Mouse (Mus musculus): Measurements from ENCODE around the gene Wdr5. TPM values are rescaled to one million over a fixed set of nuclear protein-coding genes. Genes with fewer than 3 reads are reported as not detected.

The Wdr5 gene
- polyA plus RNA-seq, 1 experiment from 2014 or later: 66.8 TPM

GRCm38 (mm10) chr2:27561159-27561558 is 46.2 kb downstream of the Wdr5 start:
- no peak for ATAC-seq (ENCODE audit: insufficient number of reproducible peaks, insufficient read depth, low FRiP score, low TSS enrichment)
- 70% methylated on average over 1 of the region's 1 CpGs for WGBS
- no peaks in the 10 kb centered on the region for H3K27me3 ChIP-seq
- no peak overlapping the region for H3K4me3 ChIP-seq
- H3K9ac ChIP-seq: no peak overlapping the region
- no peak overlapping the region for H3K4me2 ChIP-seq (replicated peaks)
- H3K4me1 ChIP-seq: 0 out of 2 replicates have a peak, but pooled peaks cover 5% of the 10 kb centered on the region
- H3K9me3 ChIP-seq: no peaks in the 10 kb centered on the region
- no peak overlapping the region for H3K27ac ChIP-seq
- H3K36me3 ChIP-seq: no peaks in the 10 kb centered on the region

DNA sequence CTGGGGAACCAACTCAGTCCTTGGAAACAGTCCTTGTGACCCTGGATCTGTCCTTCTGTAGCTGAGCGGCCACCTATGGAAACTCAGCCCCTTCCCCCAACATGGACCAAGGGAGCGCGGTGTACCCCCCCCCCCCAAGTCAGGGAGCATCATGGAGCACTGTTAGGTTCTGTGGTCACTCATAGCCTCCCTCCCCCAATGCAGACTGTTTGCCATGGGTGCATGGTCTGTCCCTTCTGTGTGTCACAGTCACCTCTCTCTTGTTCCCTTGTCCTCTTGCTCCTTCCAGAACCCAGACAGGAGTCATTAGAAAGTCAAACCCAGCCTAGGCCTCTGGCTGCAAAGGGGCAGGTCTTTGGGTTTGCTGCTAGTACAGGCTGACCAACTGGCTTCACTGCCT is 46.9 kb downstream of the Wdr5 start:
- no peaks in the 10 kb centered on the region for H3K36me3 ChIP-seq
- H3K9me3 ChIP-seq: no peaks in the 10 kb centered on the region
- 0 out of 2 replicates have a peak, but pooled peaks cover 5% of the 10 kb centered on the region for H3K4me1 ChIP-seq
- H3K4me2 ChIP-seq (replicated peaks): no peak overlapping the region
- H3K27me3 ChIP-seq: no peaks in the 10 kb centered on the region
- no peak overlapping the region for H3K27ac ChIP-seq
- H3K4me3 ChIP-seq: no peak overlapping the region
- no peak overlapping the region for H3K9ac ChIP-seq
- WGBS: 89% methylated on average over 3 of the region's 3 CpGs
- ATAC-seq (ENCODE audit: insufficient number of reproducible peaks, insufficient read depth, low FRiP score, low TSS enrichment): no peak

GRCm38 (mm10) chr2:27563641-27564148 is 48.7 kb downstream of the Wdr5 start:
- H3K4me3 ChIP-seq: no peak overlapping the region
- H3K4me1 ChIP-seq: peaks cover 8% of the 10 kb centered on the region; the same call in 1 of the 2 replicates
- no peaks in the 10 kb centered on the region for H3K27me3 ChIP-seq
- no peak overlapping the region for H3K27ac ChIP-seq
- 65% methylated on average over 9 of the region's 9 CpGs for WGBS
- no peak overlapping the region for H3K9ac ChIP-seq
- no peaks in the 10 kb centered on the region for H3K36me3 ChIP-seq
- no peaks in the 10 kb centered on the region for H3K9me3 ChIP-seq
- ATAC-seq (ENCODE audit: insufficient number of reproducible peaks, insufficient read depth, low FRiP score, low TSS enrichment): no peak
- no peak overlapping the region for H3K4me2 ChIP-seq (replicated peaks)

GRCm38 (mm10) chr2:27564694-27565093 is 49.7 kb downstream of the Wdr5 start:
- Histone ChIP-seq H3K36me3 (no peaks in the 10 kb centered on the region), H3K9ac (no peak overlapping the region), H3K27ac (no peak overlapping the region), H3K4me1 (peaks cover 13% of the 10 kb centered on the region; the same call in 1 of the 2 replicates), H3K27me3 (no peaks in the 10 kb centered on the region), H3K4me3 (no peak overlapping the region), H3K4me2 (replicated peaks) (no peak overlapping the region), H3K9me3 (no peaks in the 10 kb centered on the region)
- WGBS: 89% methylated on average over 4 of the region's 4 CpGs
- ATAC-seq (ENCODE audit: insufficient number of reproducible peaks, insufficient read depth, low FRiP score, low TSS enrichment): no peak

DNA sequence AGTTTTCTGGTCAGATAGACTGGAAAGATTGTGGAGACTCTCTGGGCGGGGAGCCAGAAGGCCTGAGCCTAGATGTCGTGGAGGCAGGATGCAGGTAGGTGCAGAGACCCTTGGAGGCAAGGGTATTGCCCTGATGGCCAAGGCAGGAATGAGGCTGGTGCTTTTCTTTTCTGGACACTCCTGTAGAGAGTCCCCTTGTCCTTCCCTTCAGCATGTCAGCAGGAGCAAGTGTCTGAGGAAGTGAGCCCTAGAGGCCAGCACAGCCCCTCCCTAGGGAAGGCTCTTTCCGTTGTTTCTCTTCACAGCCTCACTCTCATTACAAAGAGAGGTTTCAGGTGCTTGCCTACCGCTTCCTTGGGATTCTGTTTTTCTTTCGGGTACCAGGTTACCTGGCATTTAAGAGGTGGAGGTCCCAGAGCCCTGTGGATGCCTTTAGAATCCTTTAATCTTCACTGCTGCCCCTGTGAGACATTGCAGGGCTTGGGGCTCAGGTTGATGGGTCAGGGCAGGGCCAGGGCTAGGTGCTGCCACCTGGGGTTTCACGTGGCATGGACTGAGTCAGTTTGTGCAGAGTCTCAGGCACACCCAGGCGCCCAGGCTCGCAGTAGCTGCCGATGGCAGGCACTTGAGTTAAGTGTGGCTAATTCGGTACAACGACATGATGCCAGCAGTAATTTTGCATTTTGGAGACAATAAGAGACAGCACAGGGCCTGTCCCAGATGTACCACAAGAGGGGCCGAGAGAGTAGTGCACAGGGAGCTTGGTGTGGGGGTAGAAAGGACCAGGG is 50.6 kb downstream of the Wdr5 start:
- H3K9me3 ChIP-seq: no peaks in the 10 kb centered on the region
- no peaks in the 10 kb centered on the region for H3K27me3 ChIP-seq
- ATAC-seq (ENCODE audit: insufficient number of reproducible peaks, insufficient read depth, low FRiP score, low TSS enrichment): no peak
- peaks cover 13% of the 10 kb centered on the region; the same call in 1 of the 2 replicates for H3K4me1 ChIP-seq
- H3K9ac ChIP-seq: no peak overlapping the region
- 60% methylated on average over 12 of the region's 12 CpGs for WGBS
- H3K4me2 ChIP-seq (replicated peaks): no peak overlapping the region
- no peak overlapping the region for H3K27ac ChIP-seq
- no peak overlapping the region for H3K4me3 ChIP-seq
- no peaks in the 10 kb centered on the region for H3K36me3 ChIP-seq

DNA sequence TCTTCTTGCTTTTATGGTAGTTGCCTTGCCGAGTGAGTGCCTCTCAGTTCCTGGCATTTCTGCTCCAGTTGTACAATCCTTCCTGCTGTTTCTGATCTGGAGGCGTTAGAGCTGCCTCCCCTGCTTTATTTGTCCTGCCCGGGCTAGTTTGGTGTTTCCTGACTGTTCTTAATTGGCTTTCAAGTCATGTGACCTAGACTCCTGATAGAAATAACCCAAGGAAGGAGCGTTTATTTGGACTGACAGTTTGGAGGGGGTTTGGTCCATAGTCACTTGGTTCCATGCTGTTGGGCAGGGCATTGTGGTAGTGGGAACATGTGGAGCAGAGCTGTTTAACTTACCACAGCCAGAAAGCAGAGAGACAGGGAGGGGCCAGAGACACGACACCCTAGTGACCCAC is 55.9 kb downstream of the Wdr5 start:
- Histone ChIP-seq H3K4me2 (replicated peaks) (no peak overlapping the region), H3K9ac (no peak overlapping the region), H3K36me3 (no peaks in the 10 kb centered on the region), H3K27ac (no peak overlapping the region), H3K4me3 (no peak overlapping the region), H3K9me3 (no peaks in the 10 kb centered on the region), H3K4me1 (peaks cover 24% of the 10 kb centered on the region), H3K27me3 (no peaks in the 10 kb centered on the region)
- WGBS: 57% methylated on average over 5 of the region's 5 CpGs
- ATAC-seq (ENCODE audit: insufficient number of reproducible peaks, insufficient read depth, low FRiP score, low TSS enrichment): no peak

DNA sequence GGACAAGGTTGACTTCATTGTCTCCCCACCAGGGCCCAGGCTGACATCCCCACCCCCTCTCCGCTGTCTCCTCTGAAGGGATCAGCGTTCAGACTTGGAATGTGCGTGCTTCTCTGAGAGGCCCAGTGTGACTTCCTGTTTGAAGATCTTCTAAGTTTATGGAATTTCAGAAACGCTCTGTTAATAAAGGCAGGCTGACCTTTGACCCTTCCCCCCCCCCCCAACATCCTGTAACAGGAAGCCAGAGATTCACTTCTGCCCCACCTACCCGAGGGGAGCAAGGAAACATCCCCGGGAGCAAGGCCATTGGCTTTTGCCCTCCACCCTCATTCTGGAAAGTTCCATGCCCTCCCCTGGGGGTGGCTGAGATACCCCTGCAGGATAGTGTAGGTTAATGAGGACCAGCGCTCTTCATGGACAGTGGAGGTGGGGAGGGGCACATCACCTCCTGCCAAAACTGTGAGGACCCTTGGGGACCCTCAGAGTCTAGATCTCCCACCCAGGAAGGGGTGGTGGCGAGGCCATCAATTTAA is 57.4 kb downstream of the Wdr5 start:
- peak overlapping the region; percentile 26 for H3K27ac ChIP-seq
- H3K9me3 ChIP-seq: no peaks in the 10 kb centered on the region
- ATAC-seq (ENCODE audit: insufficient number of reproducible peaks, insufficient read depth, low FRiP score, low TSS enrichment): no peak
- no peak overlapping the region for H3K4me2 ChIP-seq (replicated peaks)
- H3K27me3 ChIP-seq: no peaks in the 10 kb centered on the region
- peaks cover 24% of the 10 kb centered on the region for H3K4me1 ChIP-seq
- H3K4me3 ChIP-seq: no peak overlapping the region
- WGBS: 34% methylated on average over 8 of the region's 8 CpGs
- H3K36me3 ChIP-seq: no peaks in the 10 kb centered on the region
- H3K9ac ChIP-seq: no peak overlapping the region

DNA sequence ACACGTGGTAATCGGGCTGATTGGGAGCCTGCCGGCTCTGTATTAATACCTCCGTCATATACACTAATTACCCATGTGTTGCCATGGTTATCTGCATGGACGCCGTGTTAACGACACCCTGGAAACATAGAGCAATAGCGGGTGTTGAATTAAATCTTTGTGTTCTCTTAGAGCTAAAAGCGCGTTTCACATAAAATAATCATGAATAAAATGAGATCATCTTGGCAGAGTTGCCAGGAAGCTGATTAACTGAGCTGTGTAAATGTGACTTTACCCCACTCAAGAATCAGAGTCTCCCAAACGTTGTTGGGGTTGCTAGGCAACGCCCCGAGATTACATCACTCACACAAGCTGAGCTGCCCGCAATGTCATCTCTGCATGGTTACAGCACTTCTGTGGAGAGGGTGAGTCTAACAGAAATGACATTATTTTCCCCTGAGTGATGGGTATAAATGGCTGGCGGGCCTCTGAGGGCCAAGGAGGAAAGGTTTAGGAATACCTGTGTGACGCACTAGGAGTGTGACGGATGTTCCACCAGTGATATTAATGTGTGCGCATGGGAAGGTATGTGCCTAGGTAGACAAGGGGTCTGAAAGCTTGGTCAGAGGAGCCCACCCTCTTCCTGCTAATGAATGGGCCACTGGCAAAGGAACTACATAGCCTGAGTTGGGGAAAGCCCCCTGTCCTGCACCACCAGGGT is 58.1 kb downstream of the Wdr5 start:
- ATAC-seq (ENCODE audit: insufficient number of reproducible peaks, insufficient read depth, low FRiP score, low TSS enrichment): 0 out of 2 replicates have a peak, but pooled peaks have one; percentile 29

DNA sequence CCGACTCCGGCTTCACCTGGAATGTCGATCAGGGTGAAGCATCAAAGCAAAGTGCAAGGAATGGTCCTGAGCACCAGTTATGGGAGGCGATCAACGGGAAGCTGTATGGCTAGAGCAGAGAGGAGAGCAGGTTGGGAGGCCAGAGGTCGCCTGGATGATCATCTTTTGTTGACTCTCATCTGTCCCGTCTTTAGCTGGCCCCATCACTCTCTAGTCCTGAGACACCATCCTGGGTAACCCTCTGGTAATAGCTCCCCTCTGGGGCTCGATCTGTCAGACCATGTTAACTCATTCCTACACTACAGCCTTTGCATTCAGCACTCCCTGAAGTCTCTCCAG is 58.6 kb downstream of the Wdr5 start:
- H3K4me2 ChIP-seq (replicated peaks): no peak overlapping the region
- WGBS: 75% methylated on average over 8 of the region's 8 CpGs
- H3K27me3 ChIP-seq: no peaks in the 10 kb centered on the region
- H3K9ac ChIP-seq: no peak overlapping the region
- no peak overlapping the region for H3K27ac ChIP-seq
- H3K4me3 ChIP-seq: no peak overlapping the region
- H3K4me1 ChIP-seq: peaks cover 22% of the 10 kb centered on the region
- no peaks in the 10 kb centered on the region for H3K36me3 ChIP-seq
- H3K9me3 ChIP-seq: no peaks in the 10 kb centered on the region
- ATAC-seq (ENCODE audit: insufficient number of reproducible peaks, insufficient read depth, low FRiP score, low TSS enrichment): no peak

More for the DNA sequence above, 58.1 kb downstream of the Wdr5 start:
- Histone ChIP-seq H3K9ac (no peak overlapping the region), H3K36me3 (no peaks in the 10 kb centered on the region), H3K9me3 (no peaks in the 10 kb centered on the region), H3K27me3 (no peaks in the 10 kb centered on the region), H3K4me1 (peaks cover 24% of the 10 kb centered on the region), H3K27ac (no peak overlapping the region), H3K4me3 (no peak overlapping the region), H3K4me2 (replicated peaks) (no peak overlapping the region)
- WGBS: 62% methylated on average over 18 of the region's 18 CpGs

GRCm38 (mm10) chr2:27576416-27576815 is 61.5 kb downstream of the Wdr5 start:
- no peak for ATAC-seq (ENCODE audit: insufficient number of reproducible peaks, insufficient read depth, low FRiP score, low TSS enrichment)
- H3K36me3 ChIP-seq: no peaks in the 10 kb centered on the region
- H3K4me1 ChIP-seq: peaks cover 16% of the 10 kb centered on the region
- no peaks in the 10 kb centered on the region for H3K27me3 ChIP-seq
- 84% methylated on average over 4 of the region's 4 CpGs for WGBS
- no peaks in the 10 kb centered on the region for H3K9me3 ChIP-seq
- no peak overlapping the region for H3K27ac ChIP-seq
- no peak overlapping the region for H3K4me2 ChIP-seq (replicated peaks)
- no peak overlapping the region for H3K9ac ChIP-seq
- H3K4me3 ChIP-seq: no peak overlapping the region

DNA sequence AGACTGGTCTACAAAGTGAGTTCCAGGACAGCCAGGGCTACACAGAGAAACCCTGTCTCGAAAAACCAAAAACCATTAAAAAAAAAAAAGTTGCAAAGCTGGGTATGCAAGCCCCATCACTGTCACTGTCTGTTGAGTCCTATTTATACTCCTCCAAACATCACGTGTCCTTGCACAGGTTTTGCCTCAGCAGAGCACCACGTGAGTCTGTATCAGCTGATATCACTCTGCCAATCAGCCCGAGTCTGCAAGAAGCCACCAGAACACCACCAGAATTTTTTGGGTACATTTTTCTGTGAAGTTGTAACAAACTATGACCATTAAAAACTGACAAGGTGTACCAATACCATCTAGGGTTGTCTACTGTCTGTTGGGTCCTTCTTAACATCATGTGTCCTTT is 63.6 kb downstream of the Wdr5 start:
- Histone ChIP-seq H3K9ac (no peak overlapping the region), H3K4me2 (replicated peaks) (no peak overlapping the region), H3K4me1 (no peaks in the 10 kb centered on the region), H3K4me3 (no peak overlapping the region), H3K9me3 (no peaks in the 10 kb centered on the region), H3K36me3 (no peaks in the 10 kb centered on the region), H3K27me3 (0 out of 2 replicates have a peak, but pooled peaks cover 3% of the 10 kb centered on the region), H3K27ac (no peak overlapping the region)
- WGBS: 85% methylated on average over 4 of the region's 4 CpGs
- no peak for ATAC-seq (ENCODE audit: insufficient number of reproducible peaks, insufficient read depth, low FRiP score, low TSS enrichment)

GRCm38 (mm10) chr2:27582112-27582511 is 67.2 kb downstream of the Wdr5 start:
- Histone ChIP-seq H3K9me3 (no peaks in the 10 kb centered on the region), H3K4me2 (replicated peaks) (no peak overlapping the region), H3K36me3 (no peaks in the 10 kb centered on the region), H3K4me1 (no peaks in the 10 kb centered on the region), H3K27ac (no peak overlapping the region), H3K4me3 (no peak overlapping the region), H3K9ac (no peak overlapping the region), H3K27me3 (0 out of 2 replicates have a peak, but pooled peaks cover 3% of the 10 kb centered on the region)
- ATAC-seq (ENCODE audit: insufficient number of reproducible peaks, insufficient read depth, low FRiP score, low TSS enrichment): no peak
- WGBS: 66% methylated on average over 11 of the region's 11 CpGs

Measured in embryonic facial prominence, embryonic 12.5 days (tissue).